In the genomic region with DNA sequence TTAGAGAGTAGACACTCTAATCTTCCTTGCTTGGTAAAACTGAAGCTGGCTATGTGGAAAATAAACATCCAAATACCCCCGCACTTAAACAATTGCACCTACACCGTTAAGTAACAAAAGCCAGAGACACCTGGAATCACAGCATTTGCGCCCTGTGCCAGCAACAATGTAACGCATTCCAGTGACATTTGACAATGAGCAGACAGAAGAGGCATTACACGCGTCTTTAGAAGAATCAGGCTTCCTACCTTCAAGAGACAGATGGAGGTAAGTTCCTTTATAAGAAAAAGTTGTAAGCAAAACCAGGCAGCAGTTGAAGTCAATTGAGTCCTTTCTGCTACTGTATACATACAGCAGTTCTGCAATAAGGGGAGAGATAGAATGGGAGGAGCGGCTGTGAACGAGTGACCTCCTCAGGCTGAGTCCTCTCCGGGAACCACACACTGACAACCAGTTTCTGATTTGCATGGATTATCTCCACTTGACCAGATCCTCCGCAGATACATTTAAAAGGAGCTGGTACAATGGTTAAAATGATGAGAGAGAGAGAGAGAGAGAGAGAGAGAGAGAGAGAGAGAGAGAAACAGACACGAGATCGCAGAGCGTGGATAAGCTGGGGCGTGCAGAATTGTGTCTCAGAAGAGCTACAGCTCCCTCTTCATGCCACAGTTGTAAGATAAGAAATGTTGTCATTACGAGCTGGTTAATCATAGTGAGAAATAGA, we compare ENCODE assay signal across 8 mouse cellular contexts.
DNase-seq lines count a peak whose midpoint lies in the region; ATAC-seq and TF ChIP-seq lines count a peak whose summit lies in the region.

No protein-coding gene starts in this region.

- ATAC-seq in CD4-positive, CD25-positive, alpha-beta regulatory T cell, adult 4 months, result no peak
- peak; percentile 52 for ATAC-seq in granulocyte monocyte progenitor cell, adult 5-6 weeks (replicated peaks; ENCODE audit: poor library complexity, severe bottlenecking)
- ATAC-seq in liver, embryonic 11.5 days (replicated peaks; ENCODE audit: low FRiP score), result no peak
- 0 out of 2 replicates have a peak, but pooled peaks have one; percentile 60 for ATAC-seq in midbrain, postnatal 0 days (ENCODE audit: low FRiP score)

- no peak overlapping the region for H3K27ac ChIP-seq in kidney, adult 2 months (ENCODE audit: insufficient read depth, low read depth, low read length)
- H3K27ac ChIP-seq in liver, embryonic 11.5 days (ENCODE audit: low read depth, low read length), result no peak overlapping the region
- peak overlapping the region; percentile 38; the same call in 1 of the 2 replicates for H3K27ac ChIP-seq in midbrain, postnatal 0 days (ENCODE audit: low read depth, low read length)

- no peaks in the 10 kb centered on the region for H3K27me3 ChIP-seq in kidney, adult 2 months (replicated peaks; ENCODE audit: control insufficient read depth, insufficient read depth, low read length)
- H3K27me3 ChIP-seq in liver, embryonic 11.5 days (replicated peaks; ENCODE audit: control insufficient read depth, insufficient read depth, low read length), result no peaks in the 10 kb centered on the region
- no peaks in the 10 kb centered on the region for H3K27me3 ChIP-seq in midbrain, postnatal 0 days (ENCODE audit: insufficient read depth, low read length)

- TF ChIP-seq POLR2A in brain, embryonic 14.5 days (IDR thresholded peaks at IDR 0.05; ENCODE audit: borderline replicate concordance, extremely low read depth, insufficient read depth, insufficient read length, poor library complexity, severe bottlenecking), result no peak
- TF ChIP-seq POLR2A in kidney, adult 2 months (IDR thresholded peaks at IDR 0.05; ENCODE audit: low read depth, low read length), result no peak

- peak; percentile 20 for DNase-seq in CD4-positive, CD25-positive, alpha-beta regulatory T cell, adult 2 months (ENCODE audit: low read depth, low spot score)
- peak; percentile 94 for DNase-seq in brain, embryonic 14.5 days (ENCODE audit: low read depth)
- DNase-seq in kidney, adult 2 months, result peak; percentile 57
- DNase-seq in liver, embryonic 11.5 days (ENCODE audit: low spot score), result no peak
- peak; percentile 87 for DNase-seq in midbrain, postnatal 0 days (ENCODE audit: low spot score)
- no peak for DNase-seq in gastrocnemius, postnatal 25 days

- no peaks in the 10 kb centered on the region for H3K9me3 ChIP-seq in liver, embryonic 11.5 days (ENCODE audit: control insufficient read depth, low read length)
- no peaks in the 10 kb centered on the region for H3K9me3 ChIP-seq in midbrain, postnatal 0 days (ENCODE audit: low read length)

- no peaks in the 10 kb centered on the region for H3K4me1 ChIP-seq in kidney, adult 2 months (ENCODE audit: control insufficient read depth, insufficient read depth, low read length)
- H3K4me1 ChIP-seq in liver, embryonic 11.5 days (replicated peaks; ENCODE audit: control insufficient read depth, insufficient read depth, low read length), result no peaks in the 10 kb centered on the region; the same call in 1 of the 2 replicates
- H3K4me1 ChIP-seq in midbrain, postnatal 0 days (ENCODE audit: insufficient read depth, low read length), result no peaks in the 10 kb centered on the region

- no peaks in the 10 kb centered on the region for H3K36me3 ChIP-seq in kidney, adult 2 months (ENCODE audit: control insufficient read depth, insufficient read depth, low read length)
- no peaks in the 10 kb centered on the region for H3K36me3 ChIP-seq in liver, embryonic 11.5 days (ENCODE audit: control insufficient read depth, insufficient read depth, low read length)
- no peaks in the 10 kb centered on the region for H3K36me3 ChIP-seq in midbrain, postnatal 0 days (ENCODE audit: insufficient read depth, low read length)

- H3K4me3 ChIP-seq in kidney, adult 2 months (ENCODE audit: insufficient read depth, low read depth, low read length), result peak overlapping the region; percentile 35; the same call in 1 of the 2 replicates
- peak overlapping the region; percentile 35 for H3K4me3 ChIP-seq in liver, embryonic 11.5 days (ENCODE audit: low read depth, low read length)
- peak overlapping the region; percentile 46 for H3K4me3 ChIP-seq in midbrain, postnatal 0 days (ENCODE audit: low read depth, low read length)

- peak; percentile 56; the same call in 1 of the 2 replicates for TF ChIP-seq CTCF in brain, embryonic 14.5 days (IDR thresholded peaks at IDR 0.05; ENCODE audit: borderline replicate concordance, extremely low read depth, insufficient read depth, insufficient read length)
- TF ChIP-seq CTCF in kidney, adult 2 months (conservative IDR thresholded peaks at IDR 0.05; ENCODE audit: insufficient read depth, insufficient read length, low read depth, low read length), result peak; percentile 55
- peak; percentile 81 for TF ChIP-seq CTCF in midbrain, postnatal 0 days (IDR thresholded peaks at IDR 0.05)

- H3K9ac ChIP-seq in liver, embryonic 11.5 days (ENCODE audit: low read depth, low read length), result no peak overlapping the region
- peak overlapping the region; percentile 36 for H3K9ac ChIP-seq in midbrain, postnatal 0 days (replicated peaks; ENCODE audit: low read length, poor library complexity, severe bottlenecking)

- H3K4me2 ChIP-seq in liver, embryonic 11.5 days, result peak overlapping the region; percentile 53
- peak overlapping the region; percentile 60 for H3K4me2 ChIP-seq in midbrain, postnatal 0 days (ENCODE audit: low read depth, low read length, poor library complexity, severe bottlenecking)

- WGBS in kidney, adult 2 months, result 13% methylated on average over 15 of the region's 15 CpGs
- 21% methylated on average over 15 of the region's 15 CpGs for WGBS in liver, embryonic 11.5 days
- 3% methylated on average over 15 of the region's 15 CpGs for WGBS in midbrain, postnatal 0 days

Comparison
In these comparisons a context has a peak if more than half of its experiments do, and no peak if none do; other contexts are left out.
1. DNase-seq: peak in CD4-positive, CD25-positive, alpha-beta regulatory T cell, adult 2 months (single experiment), brain, embryonic 14.5 days (single experiment), kidney, adult 2 months (single experiment) and midbrain, postnatal 0 days (single experiment); none in liver, embryonic 11.5 days (single experiment) and gastrocnemius, postnatal 25 days (single experiment).
2. ATAC-seq: peak in granulocyte monocyte progenitor cell, adult 5-6 weeks (single experiment) and midbrain, postnatal 0 days (single experiment); none in CD4-positive, CD25-positive, alpha-beta regulatory T cell, adult 4 months (single experiment) and liver, embryonic 11.5 days (single experiment).
3. Peak in every context shown above with its lines, with median percentiles within 50 percentile points of each other: CTCF ChIP-seq and H3K4me3 ChIP-seq.